Mouse (Mus musculus) C2C12 (cell line): ENCODE results near the gene Ankfn1. TPM values are rescaled to one million over a fixed set of nuclear protein-coding genes. Genes with fewer than 3 reads are reported as not detected.

Experiments used
- H3K27me3 ChIP-seq: one replicate; pipeline ENCODE4 v1.6.1; 2011; ENCODE audit not compliant: control insufficient read depth, insufficient read depth, insufficient read length
- H3K36me3 ChIP-seq: one replicate; pipeline ENCODE4 v1.6.1; 2011; ENCODE audit not compliant: control insufficient read depth, insufficient read depth
- H3K4me3 ChIP-seq: one replicate; pipeline ENCODE4 v1.5.1; 2011; ENCODE audit warnings: mild to moderate bottlenecking, control low read depth; ENCODE audit not compliant: poor library complexity, insufficient read depth, severe bottlenecking
- H3K79me2 ChIP-seq: one replicate; pipeline ENCODE4 v1.6.1; 2011; ENCODE audit not compliant: control insufficient read depth, insufficient read depth
- H3K79me3 ChIP-seq: one replicate; pipeline ENCODE4 v1.6.1; 2011; ENCODE audit warnings: low read depth, control low read depth
- H3ac ChIP-seq: one replicate; pipeline ENCODE3; 2011; ENCODE audit warnings: low read depth; ENCODE audit not compliant: control insufficient read depth, insufficient read length
- CEBPB ChIP-seq: IDR thresholded peaks from one replicate; pipeline ENCODE4 v1.6.1; 2011; ENCODE audit warnings: low read depth, mild to moderate bottlenecking, control low read depth, moderate library complexity
- CTCF ChIP-seq: IDR thresholded peaks from one replicate; pipeline ENCODE4 v1.5.1; 2011; ENCODE audit not compliant: control insufficient read depth, insufficient read depth, insufficient read length
- FOSL1 ChIP-seq: IDR thresholded peaks from one replicate; pipeline ENCODE4 v1.8.0; 2011; ENCODE audit warnings: mild to moderate bottlenecking, low read length; ENCODE audit not compliant: poor library complexity, insufficient read depth, severe bottlenecking
- MAX ChIP-seq: IDR thresholded peaks from one replicate; pipeline ENCODE4 v1.6.1; 2011; ENCODE audit warnings: mild to moderate bottlenecking, control low read depth
- MYOD1 ChIP-seq: IDR thresholded peaks from one replicate; pipeline ENCODE4 v1.6.1; 2011; ENCODE audit warnings: low read depth; ENCODE audit not compliant: control insufficient read depth, insufficient read length
- MYOG ChIP-seq: IDR thresholded peaks from one replicate; pipeline ENCODE4 v1.6.1; 2011; ENCODE audit not compliant: control insufficient read depth, insufficient read length; ENCODE audit errors: extremely low read depth
- USF1 ChIP-seq: IDR thresholded peaks from one replicate; pipeline ENCODE4 v1.6.1; 2011; ENCODE audit warnings: low read depth, mild to moderate bottlenecking, control low read depth, moderate library complexity
- polyA plus RNA-seq: library from polyadenylated mRNA; unstranded; fragments of >200 nt; fragmentation: generic; extraction: Trizol; gene quantifications from one replicate; pipeline ENCODE4 v1.2.1, GENCODE M21; 2012; ENCODE audit warnings: missing spikeins

Ankfn1 gene
- polyA plus RNA-seq, 1 experiment = not detected

GRCm38 (mm10) chr11:89360895-89361294, 416.6 kb downstream of the Ankfn1 start:
- Histone ChIP-seq H3K36me3 (no peaks in the 10 kb centered on the region), H3K79me3 (no peaks in the 10 kb centered on the region), H3K79me2 (no peaks in the 10 kb centered on the region), H3K27me3 (no peaks in the 10 kb centered on the region), H3K4me3 (no peak overlapping the region), H3ac (no peak overlapping the region)
- TF ChIP-seq MYOD1 (no peak), USF1 (no peak), CEBPB (no peak), FOSL1 (no peak), MAX (no peak), MYOG (no peak), CTCF (no peak)

- Histone ChIP-seq H3K36me3 (no peaks in the 10 kb centered on the region), H3K79me3 (no peaks in the 10 kb centered on the region), H3K79me2 (no peaks in the 10 kb centered on the region), H3ac (no peak overlapping the region), H3K4me3 (no peak overlapping the region), H3K27me3 (no peaks in the 10 kb centered on the region)
- TF ChIP-seq MAX (no peak), USF1 (no peak), CTCF (no peak), MYOD1 (no peak), CEBPB (no peak), MYOG (no peak), FOSL1 (no peak)
Measured at GRCm38 (mm10) chr11:89358546-89358945, 418.9 kb downstream of the Ankfn1 start.

- TF ChIP-seq CEBPB (no peak), MYOG (no peak), USF1 (no peak), FOSL1 (no peak), MYOD1 (no peak), MAX (no peak), CTCF (no peak)
- no peaks in the 10 kb centered on the region for H3K79me2 ChIP-seq
Measured at GRCm38 (mm10) chr11:89356479-89356878, 421.0 kb downstream of the Ankfn1 start.

DNA sequence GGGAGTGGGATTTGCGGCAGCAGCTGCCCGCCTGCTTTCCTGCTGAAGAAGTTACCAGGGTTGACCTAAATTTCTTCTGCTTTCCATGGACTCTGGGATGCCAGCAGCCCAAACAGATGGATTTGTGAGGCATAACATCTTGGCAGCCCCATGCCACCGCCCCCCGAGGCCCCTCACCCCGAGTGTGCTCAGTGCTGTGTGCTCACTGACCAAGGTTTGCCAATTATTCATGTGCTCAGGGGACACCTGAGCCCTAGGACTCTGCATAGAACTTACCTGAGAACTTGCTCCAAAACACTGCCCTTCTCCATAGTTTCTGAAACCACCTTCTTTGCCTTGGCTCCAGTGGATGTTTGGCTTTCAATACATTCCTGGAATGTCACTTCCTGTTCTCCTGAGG, 421.4 kb downstream of the Ankfn1 start:
- Histone ChIP-seq H3K79me3 (no peaks in the 10 kb centered on the region), H3K4me3 (no peak overlapping the region), H3ac (no peak overlapping the region), H3K27me3 (no peaks in the 10 kb centered on the region), H3K79me2 (no peaks in the 10 kb centered on the region), H3K36me3 (no peaks in the 10 kb centered on the region)
- no peak for TF ChIP-seq CTCF
- TF ChIP-seq MYOG = no peak
- no peak for TF ChIP-seq MYOD1

More at GRCm38 (mm10) chr11:89356479-89356878, 421.0 kb downstream of the Ankfn1 start:
- Histone ChIP-seq H3K79me3 (no peaks in the 10 kb centered on the region), H3K36me3 (no peaks in the 10 kb centered on the region), H3K4me3 (no peak overlapping the region), H3K27me3 (no peaks in the 10 kb centered on the region), H3ac (no peak overlapping the region)

DNA sequence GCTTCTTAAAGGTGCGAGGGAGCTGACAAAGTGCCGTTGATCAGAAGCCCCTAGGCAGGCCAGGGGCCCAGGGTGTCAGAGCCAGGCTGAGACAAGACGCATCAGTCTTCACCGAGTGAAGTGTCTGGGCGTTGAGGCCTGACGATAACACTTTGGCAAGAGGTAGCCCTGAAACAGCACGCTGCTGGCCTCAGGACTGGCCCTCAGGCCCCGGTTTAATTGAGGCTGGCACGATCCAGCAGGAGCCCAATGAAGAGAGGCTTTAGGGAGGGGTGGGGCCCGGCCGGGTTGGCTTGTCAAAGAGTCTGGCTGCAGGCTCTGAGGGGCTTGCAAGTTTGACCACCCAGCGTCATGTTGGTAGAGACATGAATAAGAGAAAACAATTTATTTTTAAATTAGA, 437.2 kb downstream of the Ankfn1 start:
- Histone ChIP-seq H3K79me3 (no peaks in the 10 kb centered on the region), H3K79me2 (no peaks in the 10 kb centered on the region), H3ac (no peak overlapping the region), H3K36me3 (no peaks in the 10 kb centered on the region), H3K27me3 (no peaks in the 10 kb centered on the region), H3K4me3 (no peak overlapping the region)
- TF ChIP-seq USF1 (no peak), MAX (no peak), CEBPB (no peak), MYOD1 (no peak), FOSL1 (no peak), MYOG (no peak), CTCF (no peak)

Other genes starting within 250 kb of the Ankfn1 start
- 0.84 TPM for gene Pctp, start 225.2 kb upstream of the Ankfn1 start, polyA plus RNA-seq